Mouse (Mus musculus): Measurements from ENCODE around the gene C1qtnf9. TPM values are rescaled to one million over a fixed set of nuclear protein-coding genes. Genes with fewer than 3 reads are reported as not detected.

C1qtnf9 gene
- total RNA-seq (2021), result 10 to 100 TPM; 13.0 to 16.1 TPM

- DNase-seq, result no peak
These were observed at the start of gene C1qtnf9 for GRCm38 (mm10) chr14:60767884-60768283. Gene C1qtnf9, plus strand, starts transcription at chr14:60768134.

DNA sequence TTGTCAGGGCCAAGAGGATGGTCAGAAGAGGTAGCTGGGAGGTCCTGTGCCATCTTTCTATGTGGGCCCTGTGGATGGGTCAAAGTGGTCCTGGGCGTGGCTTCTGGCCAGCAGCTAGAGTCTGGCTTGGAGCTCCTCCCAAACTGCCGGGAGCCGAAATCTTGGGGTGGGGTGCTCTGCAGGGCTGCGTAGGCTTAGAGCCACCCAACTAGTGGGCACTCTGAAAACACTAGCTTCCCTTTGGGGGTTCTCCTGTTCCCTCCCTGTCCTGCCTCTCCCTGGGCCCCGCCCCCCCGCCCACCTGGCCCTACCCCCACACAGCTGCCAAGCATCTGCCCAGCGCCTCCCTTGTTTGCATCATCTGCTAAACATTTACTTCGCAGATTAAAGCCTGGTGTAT is 46.6 kb upstream of the C1qtnf9 start:
- no peak for DNase-seq

DNA sequence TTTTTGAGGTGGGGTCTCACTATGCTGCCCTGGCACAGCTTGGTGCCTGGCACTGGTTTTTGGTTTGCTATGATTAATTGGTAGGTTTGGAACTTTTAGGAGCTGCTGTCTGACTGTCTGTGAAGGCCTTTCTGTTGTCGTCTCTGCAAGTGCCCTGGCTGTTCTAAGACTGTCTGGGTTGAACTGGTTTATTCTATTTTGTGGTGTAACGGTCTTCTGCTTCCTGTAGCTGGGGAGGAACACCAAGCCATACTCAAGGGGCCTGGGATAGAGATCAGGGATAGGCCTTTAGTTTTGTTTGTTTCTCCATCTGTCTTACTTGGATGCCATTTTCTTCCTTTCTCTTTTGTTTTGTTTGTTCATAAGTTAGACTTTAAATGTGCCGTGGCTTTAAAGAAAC is 46.0 kb upstream of the C1qtnf9 start:
- no peak for DNase-seq

DNA sequence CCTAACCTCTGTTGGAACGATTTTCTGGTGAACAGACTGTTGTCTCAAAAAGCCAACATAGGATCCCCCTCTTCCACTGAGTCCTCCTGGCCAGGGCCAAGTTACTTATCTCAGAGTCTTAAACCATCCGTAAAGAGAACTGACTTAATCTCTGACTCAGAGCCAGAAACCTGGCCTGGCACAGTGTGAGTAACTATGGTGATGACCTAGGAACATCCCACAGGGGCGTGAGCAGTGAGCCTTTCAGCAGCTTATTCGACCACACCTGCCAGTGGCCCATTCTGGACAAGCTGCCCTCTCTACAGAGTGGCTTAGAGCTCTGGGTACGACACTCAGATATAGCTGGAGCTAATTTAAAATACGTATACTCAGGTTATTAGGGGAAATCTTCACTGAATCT is 41.8 kb upstream of the C1qtnf9 start:
- DNase-seq, result peak; percentile 62

DNA sequence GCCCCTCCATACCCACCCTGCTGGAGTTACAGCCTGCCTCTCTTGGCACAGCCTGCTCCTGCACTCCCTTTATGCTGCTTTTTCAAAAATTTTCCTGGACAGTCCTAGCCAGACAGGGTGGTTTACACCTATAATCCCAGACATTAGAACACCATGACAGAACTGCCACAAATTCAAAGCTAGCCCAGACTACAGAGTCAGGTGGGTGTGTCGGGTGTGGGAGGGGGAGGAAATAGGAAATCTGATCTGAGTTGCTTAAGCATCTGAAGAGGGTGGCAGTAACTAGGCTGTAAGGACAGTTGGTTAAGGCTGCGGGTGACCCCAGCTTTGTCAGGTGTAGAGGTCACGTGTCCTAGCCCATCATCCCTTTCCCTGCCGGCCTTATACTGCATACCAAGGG is 40.8 kb upstream of the C1qtnf9 start:
- DNase-seq, result no peak

DNA sequence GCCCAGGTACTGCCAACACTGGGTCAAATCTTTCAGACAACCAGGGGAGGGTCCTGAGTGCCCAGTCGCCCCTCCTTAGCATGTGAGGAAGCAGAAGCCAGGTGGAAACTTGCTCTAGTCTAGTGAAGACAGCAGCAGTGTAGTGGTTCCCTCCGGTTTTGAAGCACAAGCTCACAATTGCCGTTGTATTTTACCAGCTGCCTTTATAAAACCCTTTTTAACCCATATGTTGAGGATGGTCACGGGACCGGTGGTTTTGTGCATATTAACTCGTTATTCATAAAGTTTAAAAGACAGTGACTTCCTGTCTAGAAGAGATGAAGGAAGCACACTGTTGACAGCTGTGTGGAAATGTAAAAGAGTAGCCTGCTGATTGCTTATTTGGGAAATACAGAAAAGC is 35.9 kb upstream of the C1qtnf9 start:
- DNase-seq, result no peak

GRCm38 (mm10) chr14:60732787-60733186 is 35.1 kb upstream of the C1qtnf9 start:
- peak; percentile 77 for DNase-seq

GRCm38 (mm10) chr14:60733706-60734105 is 34.2 kb upstream of the C1qtnf9 start:
- DNase-seq, result no peak

DNA sequence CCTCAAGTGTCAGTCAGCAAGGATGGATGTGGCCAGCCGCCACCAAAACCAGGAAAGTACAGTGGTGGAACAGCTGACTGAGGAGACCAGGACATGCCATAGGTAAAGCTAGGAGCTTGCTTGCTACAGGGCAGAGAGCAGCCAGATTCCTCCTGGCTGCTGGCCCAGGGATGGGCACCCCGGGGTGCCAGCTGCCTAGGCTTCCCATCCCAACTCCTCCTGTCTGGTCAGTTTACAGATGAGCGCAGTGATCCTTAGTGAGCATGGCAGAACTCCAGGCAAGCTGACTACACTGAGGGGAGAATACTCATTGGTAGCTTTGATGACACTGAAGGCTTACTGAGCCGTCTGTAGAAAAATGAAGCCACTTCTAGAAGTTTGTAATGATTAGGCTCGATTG is 32.7 kb upstream of the C1qtnf9 start:
- no peak for DNase-seq

DNA sequence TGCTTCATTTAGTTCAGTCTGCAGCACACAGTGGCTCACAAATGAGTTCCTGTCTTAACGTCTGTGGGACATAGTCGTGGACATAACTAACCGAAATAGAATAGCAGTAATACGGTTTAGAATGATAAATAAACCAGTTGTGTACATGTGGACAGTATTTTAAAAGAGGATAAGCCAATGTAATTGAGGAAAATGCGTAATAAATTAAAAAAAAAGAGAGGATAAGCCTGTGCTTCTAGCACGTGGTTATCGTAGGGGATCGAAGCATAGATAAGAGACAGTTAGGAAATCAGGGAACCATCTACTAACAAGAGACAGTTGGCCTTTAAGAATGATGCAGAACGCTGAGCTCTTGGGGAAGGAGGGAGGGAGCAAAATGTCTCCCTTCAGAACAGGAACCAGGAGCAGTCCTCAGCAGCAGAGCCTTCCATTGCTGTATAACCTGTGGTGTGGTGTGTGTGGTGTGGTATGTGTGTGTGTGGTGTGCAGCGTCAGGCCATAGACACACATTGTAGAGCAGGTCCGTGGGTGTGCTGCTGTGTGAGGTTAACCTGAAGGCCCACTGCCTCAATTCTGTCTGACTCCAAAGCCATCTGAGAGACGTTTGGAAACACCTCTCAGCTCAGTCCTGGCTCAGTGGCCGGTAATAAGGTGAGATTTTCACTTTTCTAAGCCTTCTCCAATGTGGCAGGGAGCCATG is 31.9 kb upstream of the C1qtnf9 start:
- no peak for DNase-seq

- peak; percentile 62 for DNase-seq
These were observed 31.2 kb upstream of the C1qtnf9 start for GRCm38 (mm10) chr14:60736591-60737192.

DNA sequence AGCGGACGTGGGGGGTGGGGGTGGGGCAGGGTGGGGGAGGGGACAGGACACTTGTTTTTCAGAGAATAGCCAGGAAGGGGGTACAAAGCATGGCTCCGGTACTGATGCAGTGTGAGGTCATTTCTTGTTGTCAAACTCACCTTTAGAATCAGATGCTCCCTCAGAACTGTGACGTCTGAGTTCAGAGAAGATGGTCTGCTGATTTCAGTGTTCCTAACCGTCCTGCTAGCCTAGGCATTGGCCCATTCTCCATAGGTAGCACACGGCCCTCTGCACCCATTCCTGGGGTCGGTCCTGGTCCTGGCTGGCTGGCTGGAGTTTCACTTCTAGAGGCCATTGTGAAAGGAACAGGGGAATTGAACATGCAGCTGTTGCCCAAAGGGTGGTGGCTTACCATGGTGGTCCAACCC is 30.7 kb upstream of the C1qtnf9 start:
- no peak for DNase-seq

DNA sequence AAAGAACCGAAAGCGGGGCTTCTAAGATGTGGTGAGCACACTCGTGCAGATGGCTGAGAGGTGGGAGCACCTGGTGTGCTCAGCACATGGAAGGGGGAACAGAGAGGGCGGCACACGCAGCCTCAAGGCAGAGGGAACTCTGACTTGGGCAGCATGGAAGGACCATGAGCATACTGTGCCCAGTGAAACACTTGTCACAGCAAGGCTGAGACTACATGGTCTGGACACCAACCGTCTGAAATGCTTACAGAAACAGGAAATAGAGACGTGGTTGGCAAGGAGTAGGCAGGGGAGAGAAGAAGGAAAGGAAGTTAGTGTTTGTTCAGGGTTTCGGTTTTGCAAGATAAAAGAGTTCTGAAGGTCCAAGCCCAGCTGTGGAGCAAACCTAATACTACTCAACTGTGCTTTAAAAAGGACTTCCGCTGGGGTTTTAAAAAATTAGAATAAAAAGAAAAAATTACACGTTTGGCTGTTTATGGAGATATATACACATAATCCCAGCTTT is 29.4 kb upstream of the C1qtnf9 start:
- DNase-seq, result no peak

- no peak for DNase-seq
These were observed 28.8 kb upstream of the C1qtnf9 start for GRCm38 (mm10) chr14:60739155-60739554.

- DNase-seq, result no peak
These were observed 28.3 kb upstream of the C1qtnf9 start for GRCm38 (mm10) chr14:60739616-60740015.

DNA sequence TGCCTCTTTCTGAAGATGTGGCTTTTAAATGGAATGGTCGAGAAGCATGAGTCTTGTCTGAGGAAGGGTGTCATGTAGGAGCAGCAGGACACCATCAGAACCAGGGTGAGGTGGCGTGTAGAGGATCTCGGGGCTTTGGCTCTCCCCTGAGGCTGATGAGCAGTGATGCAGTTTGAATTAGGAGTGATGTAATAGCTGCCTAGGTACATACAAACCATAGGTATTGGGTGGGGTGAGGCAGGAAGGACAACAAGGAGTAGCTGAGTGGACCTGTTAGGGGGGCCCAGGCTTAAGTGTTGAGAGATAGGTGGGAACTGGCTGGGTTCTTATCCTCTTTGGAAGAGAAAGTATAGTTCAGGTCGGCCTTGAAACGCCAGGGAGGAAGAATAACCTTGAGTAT is 27.4 kb upstream of the C1qtnf9 start:
- no peak for DNase-seq

GRCm38 (mm10) chr14:60741033-60741432 is 26.9 kb upstream of the C1qtnf9 start:
- peak; percentile 51 for DNase-seq

DNA sequence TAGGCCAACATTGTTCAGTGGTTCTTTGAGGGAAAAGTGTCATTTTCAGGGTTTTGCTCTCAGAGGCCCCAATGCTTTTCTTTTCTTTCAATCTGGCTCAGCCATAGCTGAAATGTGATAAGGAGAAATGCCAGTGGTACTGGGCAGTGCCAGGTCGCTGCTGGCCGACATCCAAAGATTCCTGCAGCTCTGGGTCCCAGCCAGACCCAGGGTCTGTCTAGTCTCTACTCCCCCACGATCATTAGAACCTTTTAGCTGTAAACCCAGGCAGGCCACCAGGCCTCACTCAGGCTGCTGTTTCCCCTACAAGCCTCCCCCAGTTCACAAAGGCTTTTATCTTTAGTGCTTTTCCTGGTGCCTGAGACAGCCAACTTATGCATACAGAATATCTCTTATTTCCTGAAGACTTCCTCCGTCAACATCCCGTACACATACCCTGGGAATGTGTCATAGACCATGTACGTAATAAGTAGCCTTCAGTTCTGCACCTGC is 26.4 kb upstream of the C1qtnf9 start:
- DNase-seq, result peak; percentile 92

- no peak for DNase-seq
These were observed 24.3 kb upstream of the C1qtnf9 start for GRCm38 (mm10) chr14:60743681-60744080.

DNA sequence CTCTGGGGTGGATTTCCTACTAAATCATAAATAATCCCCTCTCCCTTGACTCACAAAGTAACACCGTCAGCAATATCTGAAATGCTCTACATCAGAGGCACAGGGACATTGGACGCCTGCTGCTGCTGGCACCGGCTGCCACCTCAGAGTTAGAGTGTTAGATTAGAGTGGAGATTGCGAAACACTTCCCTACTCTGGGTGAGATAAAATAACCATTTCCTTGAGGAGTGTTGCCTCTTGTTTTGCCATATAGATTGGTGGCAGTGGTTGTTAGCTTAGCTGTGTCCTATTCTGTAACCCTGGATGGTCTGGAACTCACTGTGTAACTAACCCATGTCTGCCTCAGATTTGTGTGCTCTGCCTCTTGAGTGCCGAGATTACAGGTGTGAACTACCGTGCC is 22.7 kb upstream of the C1qtnf9 start:
- no peak for DNase-seq

- no peak for DNase-seq
These were observed 21.8 kb upstream of the C1qtnf9 start for GRCm38 (mm10) chr14:60746141-60746540.

GRCm38 (mm10) chr14:60747154-60747870 is 20.6 kb upstream of the C1qtnf9 start:
- no peak for DNase-seq

GRCm38 (mm10) chr14:60749880-60750279 is 18.1 kb upstream of the C1qtnf9 start:
- DNase-seq, result no peak

Measured in heart, postnatal 4 days (tissue).